Mouse (Mus musculus): ENCODE results near the gene Rgs9bp.
A peak's percentile ranks its signal among the peaks of the same experiment; 100 is the strongest.

Gene Rgs9bp

GRCm38 (mm10) chr7:35585191-35586054 lies at the start of gene Rgs9bp:
TSS of gene Rgs9bp (minus strand) at chr7:35585582.
- peak; percentile 38 for DNase-seq (ENCODE audit: low spot score)

GRCm38 (mm10) chr7:35628496-35628895 lies 43.1 kb upstream of the Rgs9bp start:
- DNase-seq (ENCODE audit: low spot score): no peak

GRCm38 (mm10) chr7:35627371-35627770 lies 42.0 kb upstream of the Rgs9bp start:
- DNase-seq (ENCODE audit: low spot score): no peak

- DNase-seq (ENCODE audit: low spot score): no peak
Measured at GRCm38 (mm10) chr7:35626038-35626437, 40.7 kb upstream of the Rgs9bp start.

- no peak for DNase-seq (ENCODE audit: low spot score)
Measured at GRCm38 (mm10) chr7:35622626-35623025, 37.2 kb upstream of the Rgs9bp start.

GRCm38 (mm10) chr7:35617513-35617912 lies 32.1 kb upstream of the Rgs9bp start:
- DNase-seq (ENCODE audit: low spot score): no peak

- no peak for DNase-seq (ENCODE audit: low spot score)
Measured at GRCm38 (mm10) chr7:35609245-35609644, 23.9 kb upstream of the Rgs9bp start.

- DNase-seq (ENCODE audit: low spot score): no peak
Measured at GRCm38 (mm10) chr7:35606816-35607215, 21.4 kb upstream of the Rgs9bp start.

GRCm38 (mm10) chr7:35602766-35603165 lies 17.4 kb upstream of the Rgs9bp start:
- DNase-seq (ENCODE audit: low spot score): no peak

GRCm38 (mm10) chr7:35601106-35601505 lies 15.7 kb upstream of the Rgs9bp start:
- no peak for DNase-seq (ENCODE audit: low spot score)

GRCm38 (mm10) chr7:35600031-35600430 lies 14.6 kb upstream of the Rgs9bp start:
- no peak for DNase-seq (ENCODE audit: low spot score)

- DNase-seq (ENCODE audit: low spot score): no peak
Measured at GRCm38 (mm10) chr7:35599492-35599891, 14.1 kb upstream of the Rgs9bp start.

GRCm38 (mm10) chr7:35594311-35594710 lies 8.9 kb upstream of the Rgs9bp start:
- no peak for DNase-seq (ENCODE audit: low spot score)

- no peak for DNase-seq (ENCODE audit: low spot score)
Measured at GRCm38 (mm10) chr7:35590731-35591191, 5.4 kb upstream of the Rgs9bp start.

- no peak for DNase-seq (ENCODE audit: low spot score)
Measured at GRCm38 (mm10) chr7:35589485-35589884, 4.1 kb upstream of the Rgs9bp start.

- DNase-seq (ENCODE audit: low spot score): no peak
Measured at GRCm38 (mm10) chr7:35588680-35589428, 3.5 kb upstream of the Rgs9bp start.

- no peak for DNase-seq (ENCODE audit: low spot score)
Measured at GRCm38 (mm10) chr7:35587728-35588127, 2.3 kb upstream of the Rgs9bp start.

- no peak for DNase-seq (ENCODE audit: low spot score)
Measured at GRCm38 (mm10) chr7:35586906-35587445, 1.6 kb upstream of the Rgs9bp start.

- peak; percentile 92 for DNase-seq (ENCODE audit: low spot score)
Measured at GRCm38 (mm10) chr7:35586055-35586905, 898 bp upstream of the Rgs9bp start, which contains the start of gene Ankrd27. TSS of gene Ankrd27 (plus strand) at chr7:35586244.

GRCm38 (mm10) chr7:35584786-35585190 lies 594 bp downstream of the Rgs9bp start:
- no peak for DNase-seq (ENCODE audit: low spot score)

GRCm38 (mm10) chr7:35584068-35584785 lies 1.2 kb downstream of the Rgs9bp start:
- no peak for DNase-seq (ENCODE audit: low spot score)
